Mouse (Mus musculus) layer of hippocampus, adult 6 months (tissue): Measurements from ENCODE around the gene Cacna2d3. TPM values are rescaled to one million over a fixed set of nuclear protein-coding genes. Genes with fewer than 3 reads are reported as not detected.

Source experiments
- long read RNA-seq, 2 experiments: library from polyadenylated mRNA; unstranded; transcript quantifications; one replicate each; pipeline ENCODE4 v2.0.0; 2019 to 2020
- polyA plus RNA-seq: library from polyadenylated mRNA; unstranded; fragments of <200 nt; fragmentation: Nextera tagmentation; gene quantifications from 2 replicates; pipeline ENCODE4 v1.2.3, GENCODE M21; 2021

Cacna2d3 gene
- 18.6 and 22.2 TPM in 2 replicates for polyA plus RNA-seq
- long read RNA-seq, experiment 1, partial matches to known transcripts = 22 of 32 reads
- long read RNA-seq, experiment 1, other reads (novel, unspliced or antisense) = 10 of 32 reads
- long read RNA-seq, experiment 2, partial matches to known transcripts = 9 of 29 reads
- long read RNA-seq, experiment 2, other reads (novel, unspliced or antisense) = 20 of 29 reads

GRCm38 (mm10) chr14:29721488-29722385, at the start of gene Cacna2d3:
TSS of gene Cacna2d3 (minus strand) at chr14:29721864.

GRCm38 (mm10) chr14:29017883-29018282, 703.8 kb downstream of the Cacna2d3 start, which contains the start of gene Lrtm1:
TSS of gene Lrtm1 (plus strand) at chr14:29018208.

Other genes with a start within 250 kb of the Cacna2d3 start
- gene Selenok, start 246.4 kb upstream of the Cacna2d3 start, polyA plus RNA-seq = 488 and 511 TPM in 2 replicates